Mouse (Mus musculus) cerebellum, adult 8-10 months (tissue): ENCODE results near the gene Dhdh.
"Not testable (repeated sequence)": the region's sequence is repeated elsewhere in the genome, so short reads cannot be mapped to it uniquely, and the experiment has no call there.

Experiments
- DNase-seq: peaks from one replicate; pipeline ENCODE4 v3.0.0; 2022

Gene Dhdh

GRCm38 (mm10) chr7:45509181-45509882 lies 20.7 kb upstream of the Dhdh start:
- DNase-seq: no peak

- DNase-seq: no peak
These were observed 20.0 kb upstream of the Dhdh start for GRCm38 (mm10) chr7:45508561-45508960.

DNA sequence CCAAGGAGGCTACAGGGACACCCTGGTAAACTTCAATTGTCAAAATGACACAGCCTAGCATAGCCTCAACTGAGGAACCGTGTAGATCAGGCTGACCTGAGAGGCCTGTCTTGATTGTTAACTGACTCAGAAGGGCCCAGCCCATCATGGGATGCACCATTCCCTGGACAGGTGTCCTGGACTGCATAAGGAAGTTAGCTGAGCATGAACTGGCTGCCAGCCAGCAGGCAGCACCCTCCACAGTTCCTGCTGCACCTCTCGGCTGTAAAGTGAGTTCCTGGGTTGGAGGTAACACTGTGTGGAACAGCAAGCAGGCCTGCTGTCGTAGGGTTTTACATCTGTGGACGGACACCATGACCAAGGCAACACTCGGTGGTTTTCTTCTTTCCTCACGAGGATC lies 19.0 kb upstream of the Dhdh start:
- no peak for DNase-seq

DNA sequence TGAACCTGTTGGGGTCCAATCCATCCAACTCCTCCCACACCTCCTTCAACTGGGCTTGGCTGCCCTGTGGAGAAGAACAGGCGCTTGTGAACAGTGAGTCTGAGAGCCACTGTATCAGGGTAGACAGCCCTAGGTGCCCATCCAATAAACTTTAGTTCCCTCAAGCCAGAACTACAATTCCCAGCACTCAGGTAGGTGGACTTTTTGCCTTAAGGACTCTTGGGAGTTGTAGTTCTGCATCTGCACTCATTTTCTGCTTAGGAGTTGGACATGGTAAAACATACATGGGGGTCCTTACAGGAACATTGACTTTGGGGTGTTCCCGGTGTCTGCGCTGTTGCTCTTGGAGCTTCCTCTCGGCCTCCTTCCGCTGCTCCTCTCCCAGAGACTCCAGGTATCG lies 9.8 kb upstream of the Dhdh start:
- no peak for DNase-seq

GRCm38 (mm10) chr7:45494548-45494947 lies 5.9 kb upstream of the Dhdh start:
- DNase-seq: peak; percentile 42

- DNase-seq: peak; percentile 80
These were observed 4.3 kb upstream of the Dhdh start for GRCm38 (mm10) chr7:45492951-45493350.

GRCm38 (mm10) chr7:45492225-45492844 lies 3.7 kb upstream of the Dhdh start:
- peak; percentile 38 for DNase-seq

DNA sequence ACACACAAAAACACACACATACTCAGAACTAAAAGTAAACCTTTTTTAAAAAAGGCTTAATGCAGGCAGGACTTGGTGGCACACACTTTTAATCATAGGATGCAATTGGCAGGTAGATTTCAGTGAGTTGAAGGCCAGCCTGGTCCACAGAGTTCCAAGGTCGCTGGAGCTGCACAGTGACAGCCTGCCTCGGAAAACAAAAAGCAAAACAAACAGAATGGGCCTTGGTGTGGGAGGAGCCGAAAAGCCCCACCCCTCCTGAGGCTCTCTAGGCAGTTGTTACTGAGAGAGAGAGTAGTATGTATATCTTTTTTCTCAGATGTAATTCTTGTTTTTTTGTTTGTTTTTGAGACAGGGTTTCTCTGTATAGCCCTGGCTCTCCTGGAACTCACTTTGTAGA lies 2.7 kb upstream of the Dhdh start:
- no peak for DNase-seq

- DNase-seq: no peak
These were observed 2.2 kb upstream of the Dhdh start for GRCm38 (mm10) chr7:45490822-45491221.

GRCm38 (mm10) chr7:45489578-45489977 lies 973 bp upstream of the Dhdh start:
- DNase-seq: no peak

DNA sequence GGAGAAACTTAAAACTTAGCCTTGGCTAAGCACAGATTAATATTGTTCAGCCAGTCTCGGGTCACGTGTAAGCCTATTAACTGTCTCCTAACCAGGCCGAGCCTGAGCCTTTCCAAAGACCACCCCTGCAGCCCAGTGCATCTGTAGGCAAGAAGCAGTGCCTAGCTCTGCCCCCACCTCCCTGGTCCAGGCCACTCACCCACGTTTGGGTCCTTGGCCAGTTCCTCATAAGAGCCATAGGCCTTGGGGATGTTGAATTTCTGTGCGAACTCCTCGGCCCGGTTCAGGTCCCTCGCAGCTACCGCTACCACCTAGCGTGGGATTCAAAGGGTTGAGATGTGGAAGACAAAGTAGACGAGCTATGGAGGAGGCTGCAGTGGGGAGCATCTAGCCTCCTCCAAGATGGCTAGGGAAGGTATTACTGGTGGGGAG lies 728 bp downstream of the Dhdh start:
- no peak for DNase-seq

DNA sequence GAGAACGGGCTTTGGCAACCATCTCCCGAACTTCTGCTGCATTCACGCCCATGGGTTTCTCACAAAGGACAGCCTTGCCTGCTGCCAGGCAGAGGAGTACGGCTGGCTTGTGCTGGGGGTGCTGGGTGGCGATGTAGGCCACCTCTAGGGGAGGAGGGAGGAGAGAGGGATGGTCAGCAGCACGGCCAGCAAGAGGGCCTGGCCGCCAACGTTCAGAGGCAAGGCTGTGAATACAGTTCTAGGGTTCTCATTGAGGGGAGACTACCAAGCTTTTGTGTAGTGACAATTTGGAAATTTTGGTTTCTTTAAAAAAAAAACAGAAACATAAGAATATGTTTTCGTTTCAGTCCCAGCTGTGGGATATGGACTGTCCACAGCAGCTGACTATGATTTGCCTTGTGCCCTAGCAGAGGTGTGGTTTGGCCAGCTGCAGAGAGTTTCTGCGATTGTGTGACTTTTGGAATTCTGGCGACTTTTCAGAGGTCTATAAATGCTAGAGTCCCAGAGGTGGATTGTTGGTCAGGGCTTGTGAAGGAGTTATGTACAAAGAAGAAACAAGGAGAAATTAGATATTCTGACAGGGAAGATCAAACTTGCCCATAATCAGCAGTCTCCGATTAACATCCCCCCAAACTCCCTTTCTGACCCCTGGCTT lies 1.7 kb downstream of the Dhdh start, which contains the start of gene Gm45808:
Gene Gm45808 (minus strand): TSS at position 51 of the 655 bp plus-strand sequence.
- no peak for DNase-seq

- DNase-seq: no peak
These were observed 2.4 kb downstream of the Dhdh start for GRCm38 (mm10) chr7:45486158-45486557.

GRCm38 (mm10) chr7:45484985-45485384 lies 3.6 kb downstream of the Dhdh start:
- not testable (repeated sequence) for DNase-seq

DNA sequence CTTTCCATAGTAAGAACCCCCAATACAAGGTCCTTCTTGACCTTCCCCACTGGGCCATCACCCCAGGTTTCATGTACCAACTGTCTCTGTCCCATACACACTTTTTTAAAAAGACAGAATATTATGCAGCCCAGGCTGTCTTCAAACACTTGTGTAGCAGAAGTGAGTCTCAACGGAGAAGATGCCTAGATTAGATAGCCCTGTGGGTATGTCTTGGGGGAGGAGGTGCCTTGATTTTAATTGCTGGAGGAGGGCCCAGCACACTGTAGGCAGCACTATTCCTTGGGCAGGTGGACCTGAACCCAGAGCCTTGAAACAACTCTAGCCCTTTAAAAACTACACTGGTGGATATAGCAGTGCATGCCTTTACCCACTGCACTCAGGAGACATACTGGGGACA lies 6.4 kb downstream of the Dhdh start:
- no peak for DNase-seq

DNA sequence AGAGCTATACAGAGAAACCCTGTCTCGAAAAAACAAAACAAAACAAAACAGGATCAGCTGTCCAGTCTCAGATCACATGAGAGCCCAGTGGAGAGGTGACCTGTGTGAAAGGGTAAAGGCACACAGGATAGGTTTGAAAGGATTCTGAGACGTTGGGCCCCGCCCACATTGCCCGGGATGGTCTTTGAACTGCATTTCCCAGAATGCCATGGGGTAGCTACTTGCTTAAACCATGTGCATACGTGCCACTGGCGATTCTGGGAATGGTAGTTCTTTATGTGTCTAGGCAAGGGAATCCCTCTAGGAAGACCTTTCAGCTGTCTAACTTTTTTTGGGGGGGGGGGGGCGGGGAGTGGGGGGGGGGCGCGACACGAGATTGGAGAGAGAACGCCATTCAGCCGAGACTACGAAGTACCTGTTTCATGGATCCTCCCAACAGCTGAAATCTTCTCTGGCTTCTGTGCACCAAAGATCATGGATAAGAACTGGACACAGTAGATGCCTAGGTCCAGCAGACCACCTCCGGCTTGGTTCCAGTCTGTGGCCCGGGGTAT lies 7.2 kb downstream of the Dhdh start, which contains the start of gene Tulp2:
Gene Tulp2 (plus strand): TSS at position 504 of the 554 bp plus-strand sequence.
- DNase-seq: no peak

DNA sequence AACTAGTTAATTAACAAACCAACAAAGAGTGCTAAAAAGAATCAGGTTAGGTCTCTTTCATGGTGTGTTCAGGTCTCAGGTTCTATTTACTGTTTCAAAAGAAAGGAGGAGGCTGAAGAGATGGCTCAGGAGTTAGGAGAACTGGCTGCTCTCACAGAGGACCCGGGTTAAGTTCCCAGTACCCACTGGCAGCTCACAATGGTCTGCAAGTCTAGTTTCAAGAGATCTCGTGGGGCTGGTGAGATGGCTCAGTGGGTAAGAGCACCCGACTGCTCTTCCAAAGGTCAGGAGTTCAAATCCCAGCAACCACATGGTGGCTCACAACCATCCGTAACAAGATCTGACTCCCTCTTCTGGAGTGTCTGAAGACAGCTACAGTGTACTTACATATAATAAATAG lies 8.3 kb downstream of the Dhdh start:
- not testable (repeated sequence) for DNase-seq

GRCm38 (mm10) chr7:45478774-45479173 lies 9.8 kb downstream of the Dhdh start:
- DNase-seq: no peak

GRCm38 (mm10) chr7:45477003-45477402 lies 11.6 kb downstream of the Dhdh start:
- DNase-seq: no peak

GRCm38 (mm10) chr7:45476453-45476852 lies 12.2 kb downstream of the Dhdh start:
- DNase-seq: no peak

- DNase-seq: no peak
These were observed 13.2 kb downstream of the Dhdh start for GRCm38 (mm10) chr7:45475291-45475969.

GRCm38 (mm10) chr7:45470869-45471268 lies 17.7 kb downstream of the Dhdh start:
- DNase-seq: no peak

GRCm38 (mm10) chr7:45467090-45467670 lies 21.4 kb downstream of the Dhdh start:
- DNase-seq: no peak
